Mouse (Mus musculus): ENCODE data around the gene Msgn1.
A peak's percentile ranks its signal among the peaks of the same experiment; 100 is the strongest.

Msgn1 gene

GRCm38 (mm10) chr12:11208872-11209271 lies at the start of gene Msgn1:
Gene Msgn1 (minus strand): TSS chr12:11208972.
- DNase-seq (ENCODE audit: low read depth in 2 of 2, low spot score in 2 of 2), result no peak

- no peak for DNase-seq (ENCODE audit: low read depth in 2 of 2, low spot score in 2 of 2)
Observed at GRCm38 (mm10) chr12:11250322-11250721, 41.5 kb upstream of the Msgn1 start.

GRCm38 (mm10) chr12:11247460-11247859 lies 38.7 kb upstream of the Msgn1 start:
- DNase-seq (ENCODE audit: low read depth in 2 of 2, low spot score in 2 of 2), result no peak

GRCm38 (mm10) chr12:11235996-11236395 lies 27.2 kb upstream of the Msgn1 start:
- no peak for DNase-seq (ENCODE audit: low read depth in 2 of 2, low spot score in 2 of 2)

- DNase-seq (ENCODE audit: low read depth in 2 of 2, low spot score in 2 of 2), result peak in 1 of 2 experiments; percentile 9
Observed at GRCm38 (mm10) chr12:11230267-11230666, 21.5 kb upstream of the Msgn1 start.

DNA sequence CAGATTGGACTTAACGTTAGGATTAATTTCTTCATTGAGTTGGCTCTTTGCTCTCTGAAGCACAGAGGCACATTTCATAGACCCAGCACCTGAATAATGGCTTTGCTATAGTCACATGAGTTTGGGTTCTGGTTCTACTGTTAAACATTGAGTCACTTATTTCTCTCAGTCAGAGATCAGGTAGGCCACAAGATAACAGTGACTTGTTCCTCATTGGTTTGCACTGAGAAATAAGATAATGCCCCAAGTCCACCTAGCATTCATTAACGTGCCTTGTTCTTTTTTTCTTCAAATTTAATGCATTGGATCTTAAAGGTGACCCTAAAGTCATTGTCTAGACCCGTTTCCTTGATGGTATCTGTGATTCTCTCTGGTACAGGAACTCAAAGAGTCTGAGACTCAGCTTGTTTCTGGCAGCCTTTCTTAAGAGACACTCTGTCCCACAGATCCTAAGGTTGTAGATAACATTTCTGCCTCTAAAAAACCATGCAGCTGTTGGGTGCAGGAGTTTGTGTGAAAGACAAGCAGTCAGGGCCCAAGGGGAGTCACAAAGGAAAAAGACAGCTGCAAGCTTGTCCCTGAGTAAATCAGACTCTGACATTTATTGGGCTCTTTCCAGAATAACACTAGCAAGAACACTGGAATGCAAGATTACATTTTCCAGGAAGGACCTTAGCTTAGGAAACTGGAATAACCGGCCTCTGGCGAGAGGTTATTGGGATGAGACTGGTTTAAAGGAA lies 17.9 kb upstream of the Msgn1 start:
- no peak for DNase-seq (ENCODE audit: low read depth in 2 of 2, low spot score in 2 of 2)

- no peak for DNase-seq (ENCODE audit: low read depth in 2 of 2, low spot score in 2 of 2)
Observed at GRCm38 (mm10) chr12:11226123-11226522, 17.4 kb upstream of the Msgn1 start.

DNA sequence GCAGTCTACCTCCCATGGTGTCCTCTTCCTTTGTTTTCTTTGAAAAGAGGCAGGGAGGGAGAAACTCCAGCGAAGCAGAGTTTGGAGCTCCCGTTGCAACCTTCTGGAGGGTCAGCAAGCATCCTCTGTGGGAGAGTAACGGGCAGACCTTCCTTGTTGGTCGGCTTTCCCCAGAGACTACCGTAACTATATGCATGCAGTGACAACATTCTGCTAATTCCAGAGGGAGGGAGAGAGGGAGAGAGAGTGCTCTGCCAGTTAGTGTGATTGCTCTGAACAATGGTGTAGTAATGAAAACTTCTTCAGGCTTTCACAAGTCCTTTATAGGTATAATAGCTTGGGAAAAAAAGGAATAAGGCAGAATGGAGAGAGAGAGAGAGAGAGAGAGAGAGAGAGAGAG lies 15.9 kb upstream of the Msgn1 start:
- no peak for DNase-seq (ENCODE audit: low read depth in 2 of 2, low spot score in 2 of 2)

- no peak for DNase-seq (ENCODE audit: low read depth in 2 of 2, low spot score in 2 of 2)
Observed at GRCm38 (mm10) chr12:11223090-11223489, 14.3 kb upstream of the Msgn1 start.

- no peak for DNase-seq (ENCODE audit: low read depth in 2 of 2, low spot score in 2 of 2)
Observed at GRCm38 (mm10) chr12:11222566-11222965, 13.8 kb upstream of the Msgn1 start.

GRCm38 (mm10) chr12:11221524-11222330 lies 13.0 kb upstream of the Msgn1 start:
- no peak for DNase-seq (ENCODE audit: low read depth in 2 of 2, low spot score in 2 of 2)

DNA sequence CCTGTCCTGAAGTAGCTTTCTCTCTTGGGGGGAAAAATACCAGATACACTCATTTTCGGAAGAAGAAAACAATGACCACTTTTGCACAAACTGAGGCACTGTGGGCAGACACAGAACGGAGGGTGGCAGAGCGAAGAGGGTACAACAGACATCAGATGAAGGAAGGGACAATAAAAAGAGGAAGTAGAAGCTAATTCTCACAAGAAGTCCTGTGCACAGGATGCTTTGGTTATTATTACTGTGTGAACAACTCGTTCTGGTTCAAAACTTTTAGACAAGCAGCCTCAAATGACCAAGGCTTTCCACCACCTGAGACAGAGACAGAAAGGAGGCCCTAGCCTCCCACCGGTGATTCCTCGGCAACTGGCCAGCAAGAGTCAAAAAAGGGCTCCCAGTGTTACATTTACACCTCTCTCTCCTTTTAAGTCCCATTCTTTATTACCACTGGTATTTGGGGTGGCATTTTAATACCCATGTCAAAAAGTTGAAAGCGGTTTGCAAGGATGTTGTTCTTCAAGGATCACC lies 9.0 kb upstream of the Msgn1 start:
- no peak for DNase-seq (ENCODE audit: low read depth in 2 of 2, low spot score in 2 of 2)

DNA sequence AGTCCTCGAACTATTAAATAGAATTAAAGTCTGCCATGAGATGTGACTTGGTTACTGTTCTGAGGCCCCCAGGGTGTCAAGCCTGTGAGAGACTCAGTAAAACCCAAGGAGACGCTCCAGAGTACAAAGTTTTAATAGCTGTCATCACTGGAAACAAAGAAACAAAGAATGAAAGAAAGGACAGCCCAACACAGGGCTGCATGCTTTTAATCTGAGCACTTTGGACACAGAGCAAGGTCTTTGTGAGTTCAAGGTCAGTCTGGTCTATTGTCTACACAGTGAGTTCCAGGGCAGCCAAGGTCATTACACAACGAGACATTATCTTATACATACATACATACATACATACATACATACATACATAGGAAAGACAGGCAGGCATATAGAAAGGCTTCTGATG lies 7.7 kb upstream of the Msgn1 start:
- no peak for DNase-seq (ENCODE audit: low read depth in 2 of 2, low spot score in 2 of 2)

DNA sequence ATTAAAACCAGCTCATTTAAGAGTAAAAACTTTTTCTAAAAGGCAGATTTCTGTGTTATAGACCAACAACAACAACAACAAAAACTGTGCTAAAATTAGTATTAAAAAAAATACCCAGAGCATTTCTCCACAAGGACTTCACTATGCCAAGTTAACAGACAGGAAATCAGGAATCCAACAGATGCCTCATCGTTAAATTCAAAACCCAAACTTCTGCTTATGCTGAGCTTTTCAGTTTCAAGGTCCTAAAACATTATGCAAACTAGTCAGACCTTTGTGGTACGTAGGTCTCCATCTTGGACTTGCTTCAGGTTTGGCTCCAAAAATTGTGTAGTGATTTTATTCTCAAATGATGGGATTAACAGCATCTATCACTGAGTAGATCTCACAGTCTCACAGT lies 6.8 kb upstream of the Msgn1 start:
- DNase-seq (ENCODE audit: low read depth in 2 of 2, low spot score in 2 of 2), result no peak

- DNase-seq (ENCODE audit: low read depth in 2 of 2, low spot score in 2 of 2), result peak in 1 of 2 experiments; percentile 21
Observed at GRCm38 (mm10) chr12:11214776-11215175, 6.0 kb upstream of the Msgn1 start.

GRCm38 (mm10) chr12:11212881-11213280 lies 4.1 kb upstream of the Msgn1 start:
- no peak for DNase-seq (ENCODE audit: low read depth in 2 of 2, low spot score in 2 of 2)

DNA sequence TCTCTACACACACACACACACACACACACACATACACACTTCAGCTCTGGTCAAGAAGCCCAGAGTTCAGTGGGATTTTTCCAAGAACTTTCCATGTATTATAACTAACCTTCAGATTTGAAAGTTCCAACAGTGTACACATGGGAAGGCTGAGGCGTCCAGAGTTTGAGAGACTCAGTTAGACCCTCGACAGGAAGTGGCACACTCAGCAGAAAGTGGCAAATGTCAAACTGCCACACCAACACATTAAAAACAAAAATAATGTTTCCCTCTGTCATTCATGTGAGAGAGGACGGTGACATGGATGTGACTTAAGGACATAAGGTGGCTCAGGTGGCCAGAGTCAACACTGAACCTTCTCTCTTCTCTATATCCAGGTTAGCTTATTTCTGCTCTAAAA lies 1.6 kb upstream of the Msgn1 start:
- no peak for DNase-seq (ENCODE audit: low read depth in 2 of 2, low spot score in 2 of 2)

DNA sequence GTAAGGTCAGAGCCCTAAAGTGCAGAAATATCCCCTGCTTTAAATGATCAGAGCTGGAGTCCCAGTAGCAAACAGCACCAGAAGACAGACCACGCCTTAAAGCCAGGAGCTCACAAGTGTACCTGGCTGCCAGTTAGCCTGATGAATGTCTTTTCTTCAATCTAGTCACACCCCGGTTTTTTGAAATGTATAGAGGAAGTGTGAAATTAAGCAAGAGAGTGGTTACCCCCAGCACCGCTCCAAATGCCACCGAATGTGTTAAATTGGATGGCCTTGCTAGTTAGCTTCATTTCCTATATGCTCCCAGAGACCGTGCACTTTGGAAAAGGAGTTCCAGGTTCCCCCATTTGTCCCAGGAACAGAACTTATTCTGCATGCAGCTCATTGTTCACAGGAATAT lies 864 bp upstream of the Msgn1 start:
- DNase-seq (ENCODE audit: low read depth in 2 of 2, low spot score in 2 of 2), result no peak

DNA sequence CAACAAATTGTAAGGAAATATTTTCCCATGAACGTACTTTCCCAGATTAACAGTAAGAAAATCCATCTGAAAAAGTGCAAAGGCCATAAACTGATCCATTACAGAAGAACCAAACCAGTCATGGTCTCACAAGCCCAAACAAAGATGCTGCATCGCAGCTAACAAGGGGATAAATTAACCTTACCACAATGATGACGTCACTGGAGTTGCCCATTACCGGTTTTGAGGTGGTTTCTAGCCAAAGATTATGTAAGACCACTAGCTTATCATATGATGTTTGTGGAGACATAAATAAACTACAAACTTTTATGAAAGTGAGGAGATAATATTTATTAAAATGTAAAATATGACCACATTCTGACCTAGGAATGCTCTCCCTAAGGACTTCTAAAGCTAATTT lies 2.5 kb downstream of the Msgn1 start:
- no peak for DNase-seq (ENCODE audit: low read depth in 2 of 2, low spot score in 2 of 2)

GRCm38 (mm10) chr12:11203694-11204665 lies 4.8 kb downstream of the Msgn1 start:
- no peak for DNase-seq (ENCODE audit: low read depth in 2 of 2, low spot score in 2 of 2)

DNA sequence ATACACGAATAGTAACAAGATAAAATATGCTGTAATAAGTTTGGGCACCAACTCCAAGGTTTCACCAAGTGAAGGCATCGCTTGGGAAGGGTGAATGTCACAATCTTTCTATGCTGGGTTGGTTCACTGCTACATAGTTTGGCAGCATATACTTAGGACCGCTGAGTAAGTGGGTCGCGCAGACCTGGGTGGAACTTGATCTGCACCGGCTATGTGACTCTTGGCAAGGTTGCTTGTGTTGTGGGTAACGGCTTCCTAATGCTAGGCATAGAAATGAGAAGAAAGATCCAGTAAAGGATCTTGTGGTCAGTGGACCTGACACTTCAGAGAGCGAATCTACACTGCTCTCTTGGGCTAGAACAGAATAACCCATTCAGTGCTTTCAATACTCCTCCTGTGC lies 6.3 kb downstream of the Msgn1 start:
- DNase-seq (ENCODE audit: low read depth in 2 of 2, low spot score in 2 of 2), result no peak

Data from CD8-positive naive resting alpha-beta T cell, adult 2 months (primary cell).